Mouse (Mus musculus) erythroblast, embryonic 14.5 days (primary cell): Measurements from ENCODE around the gene Rnf213.

Source experiments
- GATA1 ChIP-seq: IDR thresholded peaks from 2 replicates; pipeline ENCODE4 v1.6.1; 2012; ENCODE audit warnings: low read length, inconsistent platforms, mixed read lengths
- TAL1 ChIP-seq: IDR thresholded peaks from 3 replicates; pipeline ENCODE4 v1.6.1; 2012; ENCODE audit warnings: low read length, inconsistent platforms, mixed read lengths

- TF ChIP-seq TAL1 (no peak), GATA1 (no peak)
Observed at GRCm38 (mm10) chr11:119491690-119492087, 98.8 kb downstream of the Rnf213 start.
